Mouse (Mus musculus) stomach, postnatal 0 days (tissue): ENCODE measurements around the gene Armcx3.
"Not testable (repeated sequence)": the region's sequence is repeated elsewhere in the genome, so short reads cannot be mapped to it uniquely, and the experiment has no call there.

Experiments used
- CTCF ChIP-seq: IDR thresholded peaks from 2 replicates; pipeline ENCODE4 v1.5.1; 2016; ENCODE audit warnings: antibody characterized with exemption, low read depth, mild to moderate bottlenecking, moderate library complexity
- EP300 ChIP-seq: optimal IDR thresholded peaks from 2 replicates; pipeline ENCODE3; 2016; ENCODE audit warnings: antibody characterized with exemption

GRCm38 (mm10) chrX:134723762-134724161 is 32.6 kb upstream of the Armcx3 start:
- not testable (repeated sequence) for TF ChIP-seq CTCF, EP300
